Mouse (Mus musculus): ENCODE data around the gene Plekhh2. TPM values are rescaled to one million over a fixed set of nuclear protein-coding genes. Genes with fewer than 3 reads are reported as not detected.
A peak's percentile ranks its signal among the peaks of the same experiment; 100 is the strongest.

Plekhh2 gene
- polyA plus RNA-seq, 1 experiment from 2014 or later: 1.5 TPM

DNA sequence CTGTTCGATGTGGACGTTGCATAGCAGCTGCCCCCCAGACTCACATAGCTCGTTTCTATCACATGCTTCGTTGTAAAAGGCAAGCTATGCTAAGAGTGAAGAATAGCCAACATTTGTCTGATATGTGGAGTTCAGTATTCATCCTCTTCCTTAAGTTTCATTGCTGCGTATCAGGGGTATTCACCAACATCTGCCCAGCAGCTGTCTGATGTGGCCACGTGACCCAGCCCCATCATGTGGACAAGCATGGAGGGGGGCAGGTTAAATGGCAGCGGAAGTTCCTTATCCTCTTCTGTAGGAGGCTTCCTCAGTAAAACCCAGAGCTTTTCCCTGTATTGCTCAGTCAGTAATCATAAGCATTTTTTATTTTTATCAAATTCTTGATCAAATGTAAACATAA lies 146.1 kb downstream of the Plekhh2 start:
- H3K36me3 ChIP-seq: no peaks in the 10 kb centered on the region
- 66% methylated on average over 7 of the region's 7 CpGs for WGBS
- 0 out of 2 replicates have a peak overlapping the region, but pooled peaks have one; percentile 46 for H3K27ac ChIP-seq (replicated peaks)
- no peak overlapping the region for H3K9ac ChIP-seq
- H3K4me2 ChIP-seq: no peak overlapping the region
- no peaks in the 10 kb centered on the region for H3K27me3 ChIP-seq
- H3K4me1 ChIP-seq (replicated peaks): peaks cover 36% of the 10 kb centered on the region
- no peak overlapping the region for H3K4me3 ChIP-seq
- H3K9me3 ChIP-seq: no peaks in the 10 kb centered on the region
- ATAC-seq (ENCODE audit: low read depth): no peak

DNA sequence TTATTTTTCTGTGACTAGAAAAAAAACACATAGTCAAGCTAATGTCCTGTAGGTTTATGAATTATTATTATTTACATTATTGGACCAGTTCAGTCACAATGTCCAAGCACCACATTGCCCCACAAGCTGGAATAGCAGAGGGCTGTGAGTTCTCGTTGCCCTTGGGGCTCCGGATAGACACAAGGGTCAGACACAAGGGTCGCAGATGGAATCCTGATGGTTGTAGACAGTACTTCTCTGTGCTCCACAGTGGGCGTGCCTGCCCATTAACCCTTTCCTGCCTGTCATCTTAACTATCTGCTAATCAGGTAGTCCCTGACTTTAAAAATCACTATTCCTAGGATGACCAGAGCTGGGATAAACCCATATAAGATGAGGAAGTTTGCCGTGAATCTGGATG lies 146.5 kb downstream of the Plekhh2 start:
- WGBS: 36% methylated on average over 5 of the region's 5 CpGs
- H3K4me3 ChIP-seq: no peak overlapping the region
- no peak overlapping the region for H3K9ac ChIP-seq
- H3K9me3 ChIP-seq: no peaks in the 10 kb centered on the region
- peaks cover 36% of the 10 kb centered on the region for H3K4me1 ChIP-seq (replicated peaks)
- no peak overlapping the region for H3K27ac ChIP-seq (replicated peaks)
- no peak for ATAC-seq (ENCODE audit: low read depth)
- no peaks in the 10 kb centered on the region for H3K36me3 ChIP-seq
- H3K27me3 ChIP-seq: no peaks in the 10 kb centered on the region
- H3K4me2 ChIP-seq: no peak overlapping the region

DNA sequence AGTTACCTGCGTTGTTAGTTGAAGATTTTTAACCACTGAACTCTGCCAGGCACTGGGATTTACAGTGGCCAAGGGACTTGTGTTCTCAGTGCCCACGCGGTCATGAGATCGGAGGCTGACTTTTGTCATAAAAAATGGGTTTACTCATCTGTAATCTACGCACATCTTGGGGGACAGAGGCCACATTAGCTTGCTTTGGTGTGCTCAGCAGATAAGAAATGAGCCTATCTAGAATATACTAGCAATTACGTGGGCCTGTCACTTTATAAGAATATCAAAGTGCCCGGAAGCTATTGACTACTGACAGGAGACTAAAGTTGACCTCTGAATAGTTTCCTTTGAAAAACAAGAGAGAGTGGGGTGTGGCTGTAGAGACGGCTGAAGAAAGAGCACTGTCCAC lies 147.3 kb downstream of the Plekhh2 start:
- Histone ChIP-seq H3K4me3 (no peak overlapping the region), H3K9me3 (no peaks in the 10 kb centered on the region)
- 69% methylated on average over 8 of the region's 8 CpGs for WGBS

DNA sequence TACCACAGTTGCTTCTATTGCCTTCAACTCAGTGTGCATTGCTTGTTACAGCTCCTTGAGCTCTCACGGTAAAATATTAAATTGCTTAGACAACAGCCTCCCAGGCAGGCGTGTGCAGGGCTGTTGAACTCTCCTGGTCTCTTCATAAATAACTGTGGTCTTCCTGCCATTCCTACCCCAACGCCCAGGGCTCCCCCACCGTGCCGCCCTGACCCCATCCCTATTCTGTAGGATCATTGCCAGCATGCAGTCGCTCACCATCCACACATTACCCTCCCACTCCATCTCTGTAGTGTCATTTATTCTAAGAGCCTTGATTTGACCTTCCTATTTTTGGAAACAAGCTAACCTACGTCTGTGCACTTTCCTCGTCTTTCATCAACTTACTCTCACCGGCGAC lies 153.4 kb downstream of the Plekhh2 start:
- no peak for ATAC-seq (ENCODE audit: low read depth)
- WGBS: 23% methylated on average over 10 of the region's 10 CpGs
- Histone ChIP-seq H3K27ac (replicated peaks) (no peak overlapping the region), H3K4me3 (no peak overlapping the region), H3K4me2 (no peak overlapping the region), H3K36me3 (no peaks in the 10 kb centered on the region), H3K27me3 (no peaks in the 10 kb centered on the region), H3K9ac (no peak overlapping the region), H3K9me3 (no peaks in the 10 kb centered on the region), H3K4me1 (replicated peaks) (peaks cover 14% of the 10 kb centered on the region)

More for the DNA sequence above, 147.3 kb downstream of the Plekhh2 start:
- H3K27me3 ChIP-seq: no peaks in the 10 kb centered on the region
- H3K27ac ChIP-seq (replicated peaks): no peak overlapping the region
- H3K9ac ChIP-seq: no peak overlapping the region
- peaks cover 36% of the 10 kb centered on the region for H3K4me1 ChIP-seq (replicated peaks)
- no peak for ATAC-seq (ENCODE audit: low read depth)
- H3K36me3 ChIP-seq: no peaks in the 10 kb centered on the region
- H3K4me2 ChIP-seq: no peak overlapping the region

DNA sequence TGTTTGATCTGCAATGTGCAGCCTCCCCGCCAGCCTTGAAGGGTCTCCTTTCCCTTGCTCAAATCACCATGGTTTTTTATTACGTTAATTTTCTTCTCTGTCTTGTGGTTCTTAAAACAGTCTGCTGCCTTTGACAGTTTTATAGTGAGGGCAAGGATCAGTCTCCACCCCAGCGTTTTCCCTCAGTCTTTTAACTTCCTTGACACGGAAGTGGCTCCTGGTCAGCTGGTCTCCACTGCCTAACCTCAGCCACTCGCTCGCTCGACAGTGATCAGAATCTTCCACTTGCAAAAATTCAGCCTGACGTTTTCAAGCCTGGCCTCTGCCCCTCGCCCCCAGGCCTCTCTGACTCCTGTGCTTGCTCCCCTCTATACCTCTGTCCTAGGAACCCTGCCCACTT lies 154.0 kb downstream of the Plekhh2 start:
- Histone ChIP-seq H3K27ac (replicated peaks) (no peak overlapping the region), H3K4me3 (no peak overlapping the region), H3K4me2 (no peak overlapping the region), H3K4me1 (replicated peaks) (peaks cover 14% of the 10 kb centered on the region), H3K27me3 (no peaks in the 10 kb centered on the region), H3K9me3 (no peaks in the 10 kb centered on the region), H3K36me3 (no peaks in the 10 kb centered on the region), H3K9ac (no peak overlapping the region)
- no peak for ATAC-seq (ENCODE audit: low read depth)
- WGBS: 19% methylated on average over 9 of the region's 9 CpGs

DNA sequence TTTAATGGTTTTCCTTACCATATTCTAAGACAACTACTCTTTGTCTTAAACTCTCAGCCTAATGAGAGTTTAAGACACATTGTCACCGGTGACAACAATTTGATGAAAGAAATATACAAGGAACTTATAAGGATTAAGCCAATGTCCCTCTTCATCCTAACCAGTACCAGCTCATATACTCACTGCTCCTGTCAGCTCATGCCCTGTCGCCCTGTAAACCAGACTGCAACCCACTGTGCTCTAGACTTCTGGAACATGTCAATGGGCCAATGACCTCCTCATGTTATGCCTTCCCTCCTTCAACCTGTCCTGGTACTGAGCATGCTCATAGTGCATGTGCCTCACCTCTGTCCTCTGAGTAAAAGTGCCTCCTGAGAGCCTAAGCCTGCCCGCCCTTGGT lies 156.2 kb downstream of the Plekhh2 start:
- Histone ChIP-seq H3K36me3 (no peaks in the 10 kb centered on the region), H3K4me2 (no peak overlapping the region), H3K4me3 (no peak overlapping the region), H3K4me1 (replicated peaks) (peaks cover 14% of the 10 kb centered on the region), H3K9ac (no peak overlapping the region), H3K27me3 (no peaks in the 10 kb centered on the region), H3K27ac (replicated peaks) (no peak overlapping the region), H3K9me3 (no peaks in the 10 kb centered on the region)
- 90% methylated on average over 3 of the region's 3 CpGs for WGBS
- no peak for ATAC-seq (ENCODE audit: low read depth)

Other genes with a start within 250 kb of the Plekhh2 start
- 6.8 and 7.6 TPM in 2 replicates for gene Thada, start 45.7 kb upstream of the Plekhh2 start, polyA plus RNA-seq (2015; fragmentation: Nextera tagmentation; extraction: Ambion mirVana)
- gene Dync2li1, start 114.6 kb downstream of the Plekhh2 start, polyA plus RNA-seq (2015; fragmentation: Nextera tagmentation; extraction: Ambion mirVana): 30.6 and 31.2 TPM in 2 replicates
- not detected in 2 replicates for gene Abcg8, start 164.4 kb downstream of the Plekhh2 start, polyA plus RNA-seq (2015; fragmentation: Nextera tagmentation; extraction: Ambion mirVana)
- 0.43 and 0.68 TPM in 2 replicates for gene Abcg5, start 171.1 kb downstream of the Plekhh2 start, polyA plus RNA-seq (2015; fragmentation: Nextera tagmentation; extraction: Ambion mirVana)